Mouse (Mus musculus) heart, embryonic 10.5 days (tissue): ENCODE measurements around the gene Vps35l. TPM values are rescaled to one million over a fixed set of nuclear protein-coding genes. Genes with fewer than 3 reads are reported as not detected.

Source experiments
- DNase-seq: peaks from one replicate; pipeline ENCODE4 v3.0.0-alpha.2; 2017; ENCODE audit warnings: low spot score
- H3K27ac ChIP-seq: fragments of 300-500 bp; sonication (generic); 2 replicates; pipeline ENCODE4 v1.5.1; 2016; ENCODE audit warnings: mild to moderate bottlenecking
- H3K27me3 ChIP-seq: fragments of 300-500 bp; sonication (generic); 2 replicates; pipeline ENCODE4 v1.6.1; 2016; ENCODE audit warnings: mild to moderate bottlenecking; ENCODE audit not compliant: poor library complexity, insufficient read depth, severe bottlenecking
- H3K36me3 ChIP-seq: fragments of 300-500 bp; sonication (generic); 2 replicates; pipeline ENCODE4 v1.6.1; 2016; ENCODE audit warnings: mild to moderate bottlenecking, moderate library complexity
- H3K4me1 ChIP-seq: fragments of 300-500 bp; sonication (generic); 2 replicates; pipeline ENCODE4 v1.6.1; 2016; ENCODE audit warnings: mild to moderate bottlenecking
- H3K4me3 ChIP-seq: fragments of 300-500 bp; sonication (generic); 2 replicates; pipeline ENCODE4 v1.5.1; 2016; ENCODE audit warnings: mild to moderate bottlenecking, moderate library complexity
- H3K9me3 ChIP-seq: fragments of 300-500 bp; sonication (generic); 2 replicates; pipeline ENCODE4 v1.6.1; 2016; ENCODE audit warnings: mild to moderate bottlenecking, moderate library complexity
- WGBS: fragments of 180-500 bp; shearing (Covaris S2); methylation state at CpG from one replicate; pipeline ENCODE4 v1.1.7; 2016; 5-methylcytosine and 5-hydroxymethylcytosine counted together
- polyA plus RNA-seq: library from polyadenylated mRNA; unstranded; fragments of >200 nt; fragmentation: Nextera tagmentation; extraction: Ambion mirVana; gene quantifications from 2 replicates; pipeline ENCODE4 v1.2.1, GENCODE M21; 2016

Gene Vps35l
- polyA plus RNA-seq, 1 experiment from 2014 or later: 52.3 TPM

- no peaks in the 10 kb centered on the region for H3K27me3 ChIP-seq
- H3K9me3 ChIP-seq: no peaks in the 10 kb centered on the region
- DNase-seq: no peak
- no peaks in the 10 kb centered on the region for H3K4me1 ChIP-seq
- no peak overlapping the region for H3K4me3 ChIP-seq
- H3K36me3 ChIP-seq: peaks cover 23% of the 10 kb centered on the region
- 74% methylated on average over 8 of the region's 8 CpGs for WGBS
- H3K27ac ChIP-seq: no peak overlapping the region
These were observed 29.2 kb downstream of the Vps35l start for GRCm38 (mm10) chr7:118769208-118769607.

- no peak for DNase-seq
- Histone ChIP-seq H3K4me1 (no peaks in the 10 kb centered on the region), H3K9me3 (no peaks in the 10 kb centered on the region), H3K36me3 (peaks cover 21% of the 10 kb centered on the region), H3K4me3 (no peak overlapping the region), H3K27me3 (no peaks in the 10 kb centered on the region), H3K27ac (no peak overlapping the region)
- 13% methylated on average over 1 of the region's 1 CpGs for WGBS
These were observed 29.6 kb downstream of the Vps35l start for GRCm38 (mm10) chr7:118769655-118770054.

- DNase-seq: no peak
- H3K9me3 ChIP-seq: no peaks in the 10 kb centered on the region
- no peak overlapping the region for H3K4me3 ChIP-seq
- H3K36me3 ChIP-seq: peaks cover 32% of the 10 kb centered on the region
- H3K27ac ChIP-seq: no peak overlapping the region
- 81% methylated on average over 12 of the region's 12 CpGs for WGBS
- H3K27me3 ChIP-seq: no peaks in the 10 kb centered on the region
- H3K4me1 ChIP-seq: 0 out of 2 replicates have a peak, but pooled peaks cover 6% of the 10 kb centered on the region
These were observed 33.0 kb downstream of the Vps35l start for GRCm38 (mm10) chr7:118773027-118773426.

- no peak overlapping the region for H3K4me3 ChIP-seq
- H3K4me1 ChIP-seq: 0 out of 2 replicates have a peak, but pooled peaks cover 6% of the 10 kb centered on the region
- no peaks in the 10 kb centered on the region for H3K27me3 ChIP-seq
- no peaks in the 10 kb centered on the region for H3K9me3 ChIP-seq
- WGBS: 83% methylated on average over 7 of the region's 7 CpGs
- H3K36me3 ChIP-seq: peaks cover 43% of the 10 kb centered on the region
- H3K27ac ChIP-seq: no peak overlapping the region
- no peak for DNase-seq
These were observed 36.0 kb downstream of the Vps35l start for GRCm38 (mm10) chr7:118775991-118776390.

GRCm38 (mm10) chr7:118776491-118776890 lies 36.5 kb downstream of the Vps35l start:
- Histone ChIP-seq H3K27ac (no peak overlapping the region), H3K4me3 (no peak overlapping the region), H3K4me1 (0 out of 2 replicates have a peak, but pooled peaks cover 6% of the 10 kb centered on the region), H3K27me3 (no peaks in the 10 kb centered on the region), H3K36me3 (peaks cover 47% of the 10 kb centered on the region), H3K9me3 (no peaks in the 10 kb centered on the region)
- DNase-seq: no peak
- 84% methylated on average over 9 of the region's 9 CpGs for WGBS

GRCm38 (mm10) chr7:118777598-118778394 lies 37.8 kb downstream of the Vps35l start:
- H3K27ac ChIP-seq: no peak overlapping the region
- no peaks in the 10 kb centered on the region for H3K9me3 ChIP-seq
- peaks cover 45% of the 10 kb centered on the region for H3K36me3 ChIP-seq
- no peak overlapping the region for H3K4me3 ChIP-seq
- no peaks in the 10 kb centered on the region for H3K27me3 ChIP-seq
- WGBS: 72% methylated on average over 10 of the region's 10 CpGs
- 0 out of 2 replicates have a peak, but pooled peaks cover 6% of the 10 kb centered on the region for H3K4me1 ChIP-seq
- DNase-seq: no peak

GRCm38 (mm10) chr7:118778561-118778960 lies 38.5 kb downstream of the Vps35l start:
- Histone ChIP-seq H3K27me3 (no peaks in the 10 kb centered on the region), H3K27ac (no peak overlapping the region), H3K4me1 (0 out of 2 replicates have a peak, but pooled peaks cover 6% of the 10 kb centered on the region), H3K36me3 (peaks cover 41% of the 10 kb centered on the region), H3K4me3 (no peak overlapping the region), H3K9me3 (no peaks in the 10 kb centered on the region)
- no peak for DNase-seq
- WGBS: 84% methylated on average over 6 of the region's 6 CpGs

- peaks cover 4% of the 10 kb centered on the region; the same call in 1 of the 2 replicates for H3K4me1 ChIP-seq
- no peak for DNase-seq
- H3K36me3 ChIP-seq: peaks cover 21% of the 10 kb centered on the region
- no peaks in the 10 kb centered on the region for H3K9me3 ChIP-seq
- no peak overlapping the region for H3K4me3 ChIP-seq
- no peak overlapping the region for H3K27ac ChIP-seq
- H3K27me3 ChIP-seq: no peaks in the 10 kb centered on the region
- 84% methylated on average over 10 of the region's 11 CpGs for WGBS
These were observed 43.4 kb downstream of the Vps35l start for GRCm38 (mm10) chr7:118783305-118784001.

- no peak overlapping the region for H3K4me3 ChIP-seq
- no peaks in the 10 kb centered on the region for H3K9me3 ChIP-seq
- no peak overlapping the region for H3K27ac ChIP-seq
- peaks cover 16% of the 10 kb centered on the region; the same call in 1 of the 2 replicates for H3K36me3 ChIP-seq
- H3K27me3 ChIP-seq: no peaks in the 10 kb centered on the region
- no peak for DNase-seq
- peaks cover 7% of the 10 kb centered on the region; the same call in 1 of the 2 replicates for H3K4me1 ChIP-seq
- WGBS: 87% methylated on average over 6 of the region's 6 CpGs
These were observed 46.1 kb downstream of the Vps35l start for GRCm38 (mm10) chr7:118786091-118786490.

GRCm38 (mm10) chr7:118787326-118787725 lies 47.3 kb downstream of the Vps35l start:
- no peak overlapping the region for H3K4me3 ChIP-seq
- 86% methylated on average over 5 of the region's 5 CpGs for WGBS
- H3K9me3 ChIP-seq: no peaks in the 10 kb centered on the region
- H3K27me3 ChIP-seq: no peaks in the 10 kb centered on the region
- DNase-seq: no peak
- peaks cover 7% of the 10 kb centered on the region; the same call in 1 of the 2 replicates for H3K4me1 ChIP-seq
- no peak overlapping the region for H3K27ac ChIP-seq
- peaks cover 22% of the 10 kb centered on the region for H3K36me3 ChIP-seq

- no peaks in the 10 kb centered on the region for H3K9me3 ChIP-seq
- DNase-seq: no peak
- H3K4me1 ChIP-seq: peaks cover 7% of the 10 kb centered on the region; the same call in 1 of the 2 replicates
- H3K27ac ChIP-seq: no peak overlapping the region; the same call in 1 of the 2 replicates
- 65% methylated on average over 7 of the region's 7 CpGs for WGBS
- no peaks in the 10 kb centered on the region for H3K27me3 ChIP-seq
- peaks cover 33% of the 10 kb centered on the region for H3K36me3 ChIP-seq
- H3K4me3 ChIP-seq: no peak overlapping the region
These were observed 48.5 kb downstream of the Vps35l start for GRCm38 (mm10) chr7:118788481-118788880.

GRCm38 (mm10) chr7:118790292-118790691 lies 50.3 kb downstream of the Vps35l start:
- H3K4me3 ChIP-seq: no peak overlapping the region
- 77% methylated on average over 5 of the region's 5 CpGs for WGBS
- peaks cover 35% of the 10 kb centered on the region for H3K36me3 ChIP-seq
- no peak overlapping the region for H3K27ac ChIP-seq
- no peaks in the 10 kb centered on the region for H3K27me3 ChIP-seq
- peaks cover 7% of the 10 kb centered on the region; the same call in 1 of the 2 replicates for H3K4me1 ChIP-seq
- no peak for DNase-seq
- H3K9me3 ChIP-seq: no peaks in the 10 kb centered on the region

- Histone ChIP-seq H3K9me3 (no peaks in the 10 kb centered on the region), H3K4me3 (no peak overlapping the region), H3K27me3 (no peaks in the 10 kb centered on the region), H3K36me3 (peaks cover 45% of the 10 kb centered on the region), H3K27ac (no peak overlapping the region), H3K4me1 (no peaks in the 10 kb centered on the region)
- WGBS: 86% methylated on average over 8 of the region's 8 CpGs
- no peak for DNase-seq
These were observed 53.9 kb downstream of the Vps35l start for GRCm38 (mm10) chr7:118793899-118794298.
